Mouse (Mus musculus): ENCODE measurements around the gene Syne2. TPM values are rescaled to one million over a fixed set of nuclear protein-coding genes. Genes with fewer than 3 reads are reported as not detected.
"Not testable (repeated sequence)": the region's sequence is repeated elsewhere in the genome, so short reads cannot be mapped to it uniquely, and the experiment has no call there.

The Syne2 gene
- polyA plus RNA-seq (2014; fragmentation: Nextera tagmentation; extraction: Ambion mirVana) = 61.4 and 63.3 TPM in 2 replicates

GRCm38 (mm10) chr12:75817959-75818452 is at the start of gene Syne2:
TSS of gene Syne2 (plus strand) at chr12:75818134.
- Histone ChIP-seq H3K4me2 (ENCODE audit: low read depth) (peak within 1 kb of the TSS; percentile 71), H3K27me3 (ENCODE audit: control insufficient read depth, insufficient read depth, low read length) (no peaks in the 10 kb centered on the region; the same call in 1 of the 2 replicates), H3K36me3 (ENCODE audit: control insufficient read depth, insufficient read depth, low read length) (no peaks in the 10 kb centered on the region), H3K4me3 (ENCODE audit: low read depth, low read length) (peak within 1 kb of the TSS; percentile 87), H3K27ac (ENCODE audit: low read depth, low read length) (peak within 1 kb of the TSS; percentile 80), H3K4me1 (ENCODE audit: control insufficient read depth, insufficient read depth, low read length) (no peaks in the 10 kb centered on the region), H3K9ac (ENCODE audit: low read length) (peak within 1 kb of the TSS; percentile 96), H3K9me3 (ENCODE audit: control insufficient read depth, low read length) (no peaks in the 10 kb centered on the region)
- peak; percentile 90 for DNase-seq (ENCODE audit: low spot score)
- WGBS = 0% methylated on average over 49 of the region's 54 CpGs
- ATAC-seq (ENCODE audit: insufficient read depth, low FRiP score, low TSS enrichment) = peak; percentile 92

- no peaks in the 10 kb centered on the region for H3K9me3 ChIP-seq (ENCODE audit: control insufficient read depth, low read length)
- no peak overlapping the region for H3K4me2 ChIP-seq (ENCODE audit: low read depth)
- ATAC-seq (ENCODE audit: insufficient read depth, low FRiP score, low TSS enrichment) (no peak), DNase-seq (ENCODE audit: low spot score) (no peak)
- no peak overlapping the region for H3K9ac ChIP-seq (ENCODE audit: low read length)
- H3K27me3 ChIP-seq (ENCODE audit: control insufficient read depth, insufficient read depth, low read length) = no peaks in the 10 kb centered on the region
- no peak overlapping the region for H3K4me3 ChIP-seq (ENCODE audit: low read depth, low read length)
- H3K4me1 ChIP-seq (ENCODE audit: control insufficient read depth, insufficient read depth, low read length) = no peaks in the 10 kb centered on the region
- H3K27ac ChIP-seq (ENCODE audit: low read depth, low read length) = no peak overlapping the region
- H3K36me3 ChIP-seq (ENCODE audit: control insufficient read depth, insufficient read depth, low read length) = no peaks in the 10 kb centered on the region
- WGBS = 71% methylated on average over 3 of the region's 3 CpGs
These were observed 46.5 kb upstream of the Syne2 start for GRCm38 (mm10) chr12:75771410-75771809.

GRCm38 (mm10) chr12:75772424-75773034 is 45.4 kb upstream of the Syne2 start:
- 31% methylated on average over 3 of the region's 3 CpGs for WGBS
- Histone ChIP-seq H3K27me3 (ENCODE audit: control insufficient read depth, insufficient read depth, low read length) (no peaks in the 10 kb centered on the region), H3K9ac (ENCODE audit: low read length) (no peak overlapping the region), H3K4me3 (ENCODE audit: low read depth, low read length) (no peak overlapping the region), H3K9me3 (ENCODE audit: control insufficient read depth, low read length) (no peaks in the 10 kb centered on the region), H3K4me1 (ENCODE audit: control insufficient read depth, insufficient read depth, low read length) (no peaks in the 10 kb centered on the region), H3K36me3 (ENCODE audit: control insufficient read depth, insufficient read depth, low read length) (no peaks in the 10 kb centered on the region), H3K27ac (ENCODE audit: low read depth, low read length) (no peak overlapping the region), H3K4me2 (ENCODE audit: low read depth) (no peak overlapping the region)
- no peak for ATAC-seq (ENCODE audit: insufficient read depth, low FRiP score, low TSS enrichment)
- DNase-seq (ENCODE audit: low spot score) = peak; percentile 44

GRCm38 (mm10) chr12:75781445-75781844 is 36.5 kb upstream of the Syne2 start:
- no peaks in the 10 kb centered on the region for H3K36me3 ChIP-seq (ENCODE audit: control insufficient read depth, insufficient read depth, low read length)
- no peak overlapping the region for H3K27ac ChIP-seq (ENCODE audit: low read depth, low read length)
- H3K9me3 ChIP-seq (ENCODE audit: control insufficient read depth, low read length) = no peaks in the 10 kb centered on the region
- H3K4me3 ChIP-seq (ENCODE audit: low read depth, low read length) = no peak overlapping the region
- no peak overlapping the region for H3K9ac ChIP-seq (ENCODE audit: low read length)
- no peak overlapping the region for H3K4me2 ChIP-seq (ENCODE audit: low read depth)
- no peaks in the 10 kb centered on the region for H3K4me1 ChIP-seq (ENCODE audit: control insufficient read depth, insufficient read depth, low read length)
- no peaks in the 10 kb centered on the region for H3K27me3 ChIP-seq (ENCODE audit: control insufficient read depth, insufficient read depth, low read length)
- DNase-seq (ENCODE audit: low spot score) = no peak
- ATAC-seq (ENCODE audit: insufficient read depth, low FRiP score, low TSS enrichment) = no peak

GRCm38 (mm10) chr12:75781995-75782394 is 35.9 kb upstream of the Syne2 start:
- Histone ChIP-seq H3K4me1 (ENCODE audit: control insufficient read depth, insufficient read depth, low read length) (no peaks in the 10 kb centered on the region), H3K27ac (ENCODE audit: low read depth, low read length) (no peak overlapping the region), H3K36me3 (ENCODE audit: control insufficient read depth, insufficient read depth, low read length) (no peaks in the 10 kb centered on the region), H3K9ac (ENCODE audit: low read length) (no peak overlapping the region), H3K4me2 (ENCODE audit: low read depth) (no peak overlapping the region), H3K4me3 (ENCODE audit: low read depth, low read length) (no peak overlapping the region), H3K9me3 (ENCODE audit: control insufficient read depth, low read length) (no peaks in the 10 kb centered on the region), H3K27me3 (ENCODE audit: control insufficient read depth, insufficient read depth, low read length) (no peaks in the 10 kb centered on the region)
- no peak for DNase-seq (ENCODE audit: low spot score)
- 87% methylated on average over 7 of the region's 7 CpGs for WGBS
- ATAC-seq (ENCODE audit: insufficient read depth, low FRiP score, low TSS enrichment) = no peak

- WGBS = 89% methylated on average over 2 of the region's 2 CpGs
- Histone ChIP-seq H3K9me3 (ENCODE audit: control insufficient read depth, low read length) (no peaks in the 10 kb centered on the region), H3K27me3 (ENCODE audit: control insufficient read depth, insufficient read depth, low read length) (no peaks in the 10 kb centered on the region), H3K27ac (ENCODE audit: low read depth, low read length) (no peak overlapping the region), H3K4me2 (ENCODE audit: low read depth) (no peak overlapping the region), H3K9ac (ENCODE audit: low read length) (no peak overlapping the region), H3K4me3 (ENCODE audit: low read depth, low read length) (no peak overlapping the region), H3K36me3 (ENCODE audit: control insufficient read depth, insufficient read depth, low read length) (no peaks in the 10 kb centered on the region), H3K4me1 (ENCODE audit: control insufficient read depth, insufficient read depth, low read length) (no peaks in the 10 kb centered on the region)
- no peak for DNase-seq (ENCODE audit: low spot score)
- no peak for ATAC-seq (ENCODE audit: insufficient read depth, low FRiP score, low TSS enrichment)
These were observed 33.6 kb upstream of the Syne2 start for GRCm38 (mm10) chr12:75784271-75784751.

- not testable (repeated sequence) for H3K4me3 ChIP-seq (ENCODE audit: low read depth, low read length); H3K27me3 ChIP-seq (ENCODE audit: control insufficient read depth, insufficient read depth, low read length); H3K9me3 ChIP-seq (ENCODE audit: control insufficient read depth, low read length); H3K4me1 ChIP-seq (ENCODE audit: control insufficient read depth, insufficient read depth, low read length); H3K4me2 ChIP-seq (ENCODE audit: low read depth); H3K27ac ChIP-seq (ENCODE audit: low read depth, low read length); H3K9ac ChIP-seq (ENCODE audit: low read length); ATAC-seq (ENCODE audit: insufficient read depth, low FRiP score, low TSS enrichment); H3K36me3 ChIP-seq (ENCODE audit: control insufficient read depth, insufficient read depth, low read length)
- peak; percentile 26 for DNase-seq (ENCODE audit: low spot score)
- 1% methylated on average over 2 of the region's 2 CpGs for WGBS
These were observed 31.3 kb upstream of the Syne2 start for GRCm38 (mm10) chr12:75786681-75787080.

GRCm38 (mm10) chr12:75789451-75789850 is 28.5 kb upstream of the Syne2 start:
- H3K36me3 ChIP-seq (ENCODE audit: control insufficient read depth, insufficient read depth, low read length) = no peaks in the 10 kb centered on the region
- no peaks in the 10 kb centered on the region for H3K27me3 ChIP-seq (ENCODE audit: control insufficient read depth, insufficient read depth, low read length)
- H3K9ac ChIP-seq (ENCODE audit: low read length) = no peak overlapping the region
- 77% methylated on average over 4 of the region's 4 CpGs for whole genome bisulfite sequencing
- no peak overlapping the region for H3K4me2 ChIP-seq (ENCODE audit: low read depth)
- DNase-seq (ENCODE audit: low spot score) (no peak), ATAC-seq (ENCODE audit: insufficient read depth, low FRiP score, low TSS enrichment) (no peak)
- no peak overlapping the region for H3K4me3 ChIP-seq (ENCODE audit: low read depth, low read length)
- H3K27ac ChIP-seq (ENCODE audit: low read depth, low read length) = no peak overlapping the region
- H3K4me1 ChIP-seq (ENCODE audit: control insufficient read depth, insufficient read depth, low read length) = no peaks in the 10 kb centered on the region
- no peaks in the 10 kb centered on the region for H3K9me3 ChIP-seq (ENCODE audit: control insufficient read depth, low read length)

- Histone ChIP-seq H3K9me3 (ENCODE audit: control insufficient read depth, low read length) (no peaks in the 10 kb centered on the region), H3K4me3 (ENCODE audit: low read depth, low read length) (no peak overlapping the region), H3K27ac (ENCODE audit: low read depth, low read length) (no peak overlapping the region), H3K4me2 (ENCODE audit: low read depth) (no peak overlapping the region), H3K36me3 (ENCODE audit: control insufficient read depth, insufficient read depth, low read length) (no peaks in the 10 kb centered on the region), H3K27me3 (ENCODE audit: control insufficient read depth, insufficient read depth, low read length) (no peaks in the 10 kb centered on the region), H3K9ac (ENCODE audit: low read length) (no peak overlapping the region), H3K4me1 (ENCODE audit: control insufficient read depth, insufficient read depth, low read length) (no peaks in the 10 kb centered on the region)
- ATAC-seq (ENCODE audit: insufficient read depth, low FRiP score, low TSS enrichment) (no peak), DNase-seq (ENCODE audit: low spot score) (no peak)
- WGBS = 75% methylated on average over 4 of the region's 4 CpGs
These were observed 23.4 kb upstream of the Syne2 start for GRCm38 (mm10) chr12:75794527-75794926.

Data from neural tube, embryonic 11.5 days (tissue).